Mouse (Mus musculus): ENCODE data around the gene 1700018B08Rik. TPM values are rescaled to one million over a fixed set of nuclear protein-coding genes. Genes with fewer than 3 reads are reported as not detected.

Gene 1700018B08Rik
- polyA plus RNA-seq, 1 experiment from 2014 or later, result not detected

- Histone ChIP-seq H3K9me3 (replicated peaks; ENCODE audit: control insufficient read depth, low read length) (no peaks in the 10 kb centered on the region), H3K4me1 (ENCODE audit: control insufficient read depth, insufficient read depth, low read length) (no peaks in the 10 kb centered on the region), H3K36me3 (replicated peaks; ENCODE audit: control insufficient read depth, insufficient read depth, low read depth, low read length) (no peaks in the 10 kb centered on the region), H3K9ac (replicated peaks; ENCODE audit: low read length) (no peak overlapping the region), H3K4me2 (ENCODE audit: low read depth, low read length) (no peak overlapping the region), H3K27ac (replicated peaks; ENCODE audit: low read depth, low read length) (no peak overlapping the region), H3K4me3 (ENCODE audit: low read depth, low read length) (no peak overlapping the region), H3K27me3 (ENCODE audit: control insufficient read depth, insufficient read depth, low read length) (no peaks in the 10 kb centered on the region)
- no peak for ATAC-seq (replicated peaks; ENCODE audit: insufficient number of reproducible peaks, low FRiP score, low TSS enrichment, low read depth)
- 85% methylated on average over 12 of the region's 12 CpGs for WGBS
- no peak for DNase-seq (ENCODE audit: low spot score)
Observed at GRCm38 (mm10) chr8:121559801-121560200, 15.7 kb upstream of the 1700018B08Rik start.

- H3K36me3 ChIP-seq (replicated peaks; ENCODE audit: control insufficient read depth, insufficient read depth, low read depth, low read length), result peaks cover 3% of the 10 kb centered on the region; the same call in 1 of the 2 replicates
- H3K27me3 ChIP-seq (ENCODE audit: control insufficient read depth, insufficient read depth, low read length), result no peaks in the 10 kb centered on the region
- H3K9ac ChIP-seq (replicated peaks; ENCODE audit: low read length), result no peak overlapping the region
- no peak overlapping the region for H3K4me3 ChIP-seq (ENCODE audit: low read depth, low read length)
- no peaks in the 10 kb centered on the region for H3K4me1 ChIP-seq (ENCODE audit: control insufficient read depth, insufficient read depth, low read length)
- DNase-seq (ENCODE audit: low spot score) (no peak), ATAC-seq (replicated peaks; ENCODE audit: insufficient number of reproducible peaks, low FRiP score, low TSS enrichment, low read depth) (no peak)
- H3K4me2 ChIP-seq (ENCODE audit: low read depth, low read length), result no peak overlapping the region
- no peak overlapping the region for H3K27ac ChIP-seq (replicated peaks; ENCODE audit: low read depth, low read length)
- WGBS, result 88% methylated on average over 16 of the region's 16 CpGs
- H3K9me3 ChIP-seq (replicated peaks; ENCODE audit: control insufficient read depth, low read length), result no peaks in the 10 kb centered on the region
Observed at GRCm38 (mm10) chr8:121558538-121558937, 14.4 kb upstream of the 1700018B08Rik start.

- H3K9me3 ChIP-seq (replicated peaks; ENCODE audit: control insufficient read depth, low read length), result no peaks in the 10 kb centered on the region
- ATAC-seq (replicated peaks; ENCODE audit: insufficient number of reproducible peaks, low FRiP score, low TSS enrichment, low read depth) (no peak), DNase-seq (ENCODE audit: low spot score) (no peak)
- 87% methylated on average over 11 of the region's 11 CpGs for WGBS
- no peaks in the 10 kb centered on the region for H3K4me1 ChIP-seq (ENCODE audit: control insufficient read depth, insufficient read depth, low read length)
- no peak overlapping the region for H3K4me3 ChIP-seq (ENCODE audit: low read depth, low read length)
- H3K36me3 ChIP-seq (replicated peaks; ENCODE audit: control insufficient read depth, insufficient read depth, low read depth, low read length), result peaks cover 3% of the 10 kb centered on the region; the same call in 1 of the 2 replicates
- H3K9ac ChIP-seq (replicated peaks; ENCODE audit: low read length), result no peak overlapping the region
- H3K4me2 ChIP-seq (ENCODE audit: low read depth, low read length), result no peak overlapping the region
- H3K27me3 ChIP-seq (ENCODE audit: control insufficient read depth, insufficient read depth, low read length), result no peaks in the 10 kb centered on the region
- no peak overlapping the region for H3K27ac ChIP-seq (replicated peaks; ENCODE audit: low read depth, low read length)
Observed at GRCm38 (mm10) chr8:121557746-121558145, 13.6 kb upstream of the 1700018B08Rik start.

- 93% methylated on average over 32 of the region's 32 CpGs for WGBS
- H3K27me3 ChIP-seq (ENCODE audit: control insufficient read depth, insufficient read depth, low read length), result no peaks in the 10 kb centered on the region
- no peak overlapping the region for H3K9ac ChIP-seq (replicated peaks; ENCODE audit: low read length)
- no peak overlapping the region for H3K4me2 ChIP-seq (ENCODE audit: low read depth, low read length)
- ATAC-seq (replicated peaks; ENCODE audit: insufficient number of reproducible peaks, low FRiP score, low TSS enrichment, low read depth), result no peak
- H3K36me3 ChIP-seq (replicated peaks; ENCODE audit: control insufficient read depth, insufficient read depth, low read depth, low read length), result peaks cover 3% of the 10 kb centered on the region; the same call in 1 of the 2 replicates
- H3K27ac ChIP-seq (replicated peaks; ENCODE audit: low read depth, low read length), result no peak overlapping the region
- no peaks in the 10 kb centered on the region for H3K4me1 ChIP-seq (ENCODE audit: control insufficient read depth, insufficient read depth, low read length)
- DNase-seq (ENCODE audit: low spot score), result no peak
- H3K4me3 ChIP-seq (ENCODE audit: low read depth, low read length), result no peak overlapping the region
- H3K9me3 ChIP-seq (replicated peaks; ENCODE audit: control insufficient read depth, low read length), result no peaks in the 10 kb centered on the region
Observed at GRCm38 (mm10) chr8:121553831-121554475, 9.8 kb upstream of the 1700018B08Rik start.

- Histone ChIP-seq H3K27me3 (ENCODE audit: control insufficient read depth, insufficient read depth, low read length) (no peaks in the 10 kb centered on the region), H3K27ac (replicated peaks; ENCODE audit: low read depth, low read length) (no peak overlapping the region), H3K4me2 (ENCODE audit: low read depth, low read length) (no peak overlapping the region), H3K9ac (replicated peaks; ENCODE audit: low read length) (no peak overlapping the region), H3K4me3 (ENCODE audit: low read depth, low read length) (no peak overlapping the region), H3K4me1 (ENCODE audit: control insufficient read depth, insufficient read depth, low read length) (no peaks in the 10 kb centered on the region), H3K9me3 (replicated peaks; ENCODE audit: control insufficient read depth, low read length) (no peaks in the 10 kb centered on the region), H3K36me3 (replicated peaks; ENCODE audit: control insufficient read depth, insufficient read depth, low read depth, low read length) (peaks cover 3% of the 10 kb centered on the region; the same call in 1 of the 2 replicates)
- 93% methylated on average over 9 of the region's 9 CpGs for WGBS
- no peak for ATAC-seq (replicated peaks; ENCODE audit: insufficient number of reproducible peaks, low FRiP score, low TSS enrichment, low read depth)
- no peak for DNase-seq (ENCODE audit: low spot score)
Observed at GRCm38 (mm10) chr8:121552506-121552905, 8.4 kb upstream of the 1700018B08Rik start.

- Histone ChIP-seq H3K9ac (replicated peaks; ENCODE audit: low read length) (no peak overlapping the region), H3K27me3 (ENCODE audit: control insufficient read depth, insufficient read depth, low read length) (no peaks in the 10 kb centered on the region), H3K27ac (replicated peaks; ENCODE audit: low read depth, low read length) (no peak overlapping the region), H3K4me3 (ENCODE audit: low read depth, low read length) (no peak overlapping the region), H3K36me3 (replicated peaks; ENCODE audit: control insufficient read depth, insufficient read depth, low read depth, low read length) (peaks cover 3% of the 10 kb centered on the region; the same call in 1 of the 2 replicates), H3K4me2 (ENCODE audit: low read depth, low read length) (no peak overlapping the region), H3K4me1 (ENCODE audit: control insufficient read depth, insufficient read depth, low read length) (no peaks in the 10 kb centered on the region), H3K9me3 (replicated peaks; ENCODE audit: control insufficient read depth, low read length) (no peaks in the 10 kb centered on the region)
- ATAC-seq (replicated peaks; ENCODE audit: insufficient number of reproducible peaks, low FRiP score, low TSS enrichment, low read depth) (no peak), DNase-seq (ENCODE audit: low spot score) (no peak)
- WGBS, result 72% methylated on average over 24 of the region's 24 CpGs
Observed at GRCm38 (mm10) chr8:121551065-121551985, 7.2 kb upstream of the 1700018B08Rik start.

GRCm38 (mm10) chr8:121550056-121550455 is 5.9 kb upstream of the 1700018B08Rik start:
- no peaks in the 10 kb centered on the region for H3K9me3 ChIP-seq (replicated peaks; ENCODE audit: control insufficient read depth, low read length)
- DNase-seq (ENCODE audit: low spot score) (no peak), ATAC-seq (replicated peaks; ENCODE audit: insufficient number of reproducible peaks, low FRiP score, low TSS enrichment, low read depth) (no peak)
- H3K27me3 ChIP-seq (ENCODE audit: control insufficient read depth, insufficient read depth, low read length), result no peaks in the 10 kb centered on the region
- H3K36me3 ChIP-seq (replicated peaks; ENCODE audit: control insufficient read depth, insufficient read depth, low read depth, low read length), result peaks cover 3% of the 10 kb centered on the region; the same call in 1 of the 2 replicates
- H3K9ac ChIP-seq (replicated peaks; ENCODE audit: low read length), result no peak overlapping the region
- WGBS, result 93% methylated on average over 6 of the region's 6 CpGs
- H3K4me2 ChIP-seq (ENCODE audit: low read depth, low read length), result no peak overlapping the region
- no peak overlapping the region for H3K4me3 ChIP-seq (ENCODE audit: low read depth, low read length)
- H3K27ac ChIP-seq (replicated peaks; ENCODE audit: low read depth, low read length), result no peak overlapping the region
- H3K4me1 ChIP-seq (ENCODE audit: control insufficient read depth, insufficient read depth, low read length), result no peaks in the 10 kb centered on the region

- Histone ChIP-seq H3K4me3 (ENCODE audit: low read depth, low read length) (no peak overlapping the region), H3K27ac (replicated peaks; ENCODE audit: low read depth, low read length) (no peak overlapping the region), H3K36me3 (replicated peaks; ENCODE audit: control insufficient read depth, insufficient read depth, low read depth, low read length) (no peaks in the 10 kb centered on the region), H3K27me3 (ENCODE audit: control insufficient read depth, insufficient read depth, low read length) (no peaks in the 10 kb centered on the region), H3K9me3 (replicated peaks; ENCODE audit: control insufficient read depth, low read length) (no peaks in the 10 kb centered on the region), H3K9ac (replicated peaks; ENCODE audit: low read length) (no peak overlapping the region), H3K4me1 (ENCODE audit: control insufficient read depth, insufficient read depth, low read length) (no peaks in the 10 kb centered on the region), H3K4me2 (ENCODE audit: low read depth, low read length) (no peak overlapping the region)
- no peak; the same call in 1 of the 2 replicates for ATAC-seq (replicated peaks; ENCODE audit: insufficient number of reproducible peaks, low FRiP score, low TSS enrichment, low read depth)
- DNase-seq (ENCODE audit: low spot score), result peak; percentile 91
- 6% methylated on average over 7 of the region's 7 CpGs for WGBS
Observed at GRCm38 (mm10) chr8:121547132-121547531, 3.0 kb upstream of the 1700018B08Rik start.
